Mouse (Mus musculus): ENCODE data around the gene Tmem130.
"Not testable (repeated sequence)": the region's sequence is repeated elsewhere in the genome, so short reads cannot be mapped to it uniquely, and the experiment has no call there.

The Tmem130 gene

GRCm38 (mm10) chr5:144761161-144761868 lies at the start of gene Tmem130:
Gene Tmem130, minus strand, starts transcription at chr5:144761818.
- DNase-seq (ENCODE audit: low read depth, low spot score), result peak; percentile 11
- Histone ChIP-seq H3K36me3 (ENCODE audit: control insufficient read depth, insufficient read depth, low read length, poor library complexity, severe bottlenecking) (no peaks in the 10 kb centered on the region), H3K27me3 (ENCODE audit: control insufficient read depth, insufficient read depth, low read length, poor library complexity, severe bottlenecking) (no peaks in the 10 kb centered on the region)

GRCm38 (mm10) chr5:144806931-144807330 lies 45.3 kb upstream of the Tmem130 start:
- Histone ChIP-seq H3K27me3 (ENCODE audit: control insufficient read depth, insufficient read depth, low read length, poor library complexity, severe bottlenecking) (no peaks in the 10 kb centered on the region), H3K36me3 (ENCODE audit: control insufficient read depth, insufficient read depth, low read length, poor library complexity, severe bottlenecking) (peaks cover 9% of the 10 kb centered on the region)
- no peak for DNase-seq (ENCODE audit: low read depth, low spot score)

- Histone ChIP-seq H3K36me3 (ENCODE audit: control insufficient read depth, insufficient read depth, low read length, poor library complexity, severe bottlenecking) (peaks cover 24% of the 10 kb centered on the region), H3K27me3 (ENCODE audit: control insufficient read depth, insufficient read depth, low read length, poor library complexity, severe bottlenecking) (no peaks in the 10 kb centered on the region)
- DNase-seq (ENCODE audit: low read depth, low spot score), result no peak
These were observed 42.6 kb upstream of the Tmem130 start for GRCm38 (mm10) chr5:144804181-144804580.

GRCm38 (mm10) chr5:144803066-144803465 lies 41.4 kb upstream of the Tmem130 start:
- Histone ChIP-seq H3K27me3 (ENCODE audit: control insufficient read depth, insufficient read depth, low read length, poor library complexity, severe bottlenecking) (no peaks in the 10 kb centered on the region), H3K36me3 (ENCODE audit: control insufficient read depth, insufficient read depth, low read length, poor library complexity, severe bottlenecking) (peaks cover 29% of the 10 kb centered on the region)
- DNase-seq (ENCODE audit: low read depth, low spot score), result no peak

- H3K27me3 ChIP-seq (ENCODE audit: control insufficient read depth, insufficient read depth, low read length, poor library complexity, severe bottlenecking), result no peaks in the 10 kb centered on the region
- no peak for DNase-seq (ENCODE audit: low read depth, low spot score)
- peaks cover 39% of the 10 kb centered on the region for H3K36me3 ChIP-seq (ENCODE audit: control insufficient read depth, insufficient read depth, low read length, poor library complexity, severe bottlenecking)
These were observed 35.5 kb upstream of the Tmem130 start for GRCm38 (mm10) chr5:144797116-144797515.

GRCm38 (mm10) chr5:144794687-144795086 lies 33.1 kb upstream of the Tmem130 start:
- H3K36me3 ChIP-seq (ENCODE audit: control insufficient read depth, insufficient read depth, low read length, poor library complexity, severe bottlenecking), result peaks cover 36% of the 10 kb centered on the region
- H3K27me3 ChIP-seq (ENCODE audit: control insufficient read depth, insufficient read depth, low read length, poor library complexity, severe bottlenecking), result no peaks in the 10 kb centered on the region
- DNase-seq (ENCODE audit: low read depth, low spot score), result peak; percentile 38

- H3K27me3 ChIP-seq (ENCODE audit: control insufficient read depth, insufficient read depth, low read length, poor library complexity, severe bottlenecking), result no peaks in the 10 kb centered on the region
- DNase-seq (ENCODE audit: low read depth, low spot score), result no peak
These were observed 31.8 kb upstream of the Tmem130 start for GRCm38 (mm10) chr5:144793374-144793773.

GRCm38 (mm10) chr5:144786464-144786863 lies 24.8 kb upstream of the Tmem130 start:
- Histone ChIP-seq H3K27me3 (ENCODE audit: control insufficient read depth, insufficient read depth, low read length, poor library complexity, severe bottlenecking) (no peaks in the 10 kb centered on the region), H3K36me3 (ENCODE audit: control insufficient read depth, insufficient read depth, low read length, poor library complexity, severe bottlenecking) (peaks cover 23% of the 10 kb centered on the region)
- no peak for DNase-seq (ENCODE audit: low read depth, low spot score)

More at GRCm38 (mm10) chr5:144793374-144793773, 31.8 kb upstream of the Tmem130 start:
- H3K36me3 ChIP-seq (ENCODE audit: control insufficient read depth, insufficient read depth, low read length, poor library complexity, severe bottlenecking), result peaks cover 36% of the 10 kb centered on the region

- Histone ChIP-seq H3K27me3 (ENCODE audit: control insufficient read depth, insufficient read depth, low read length, poor library complexity, severe bottlenecking) (no peaks in the 10 kb centered on the region), H3K36me3 (ENCODE audit: control insufficient read depth, insufficient read depth, low read length, poor library complexity, severe bottlenecking) (peaks cover 10% of the 10 kb centered on the region)
- DNase-seq (ENCODE audit: low read depth, low spot score), result no peak
These were observed 19.0 kb upstream of the Tmem130 start for GRCm38 (mm10) chr5:144780654-144781053.

GRCm38 (mm10) chr5:144773231-144773630 lies 11.6 kb upstream of the Tmem130 start:
- no peaks in the 10 kb centered on the region for H3K27me3 ChIP-seq (ENCODE audit: control insufficient read depth, insufficient read depth, low read length, poor library complexity, severe bottlenecking)
- no peak for DNase-seq (ENCODE audit: low read depth, low spot score)
- peaks cover 3% of the 10 kb centered on the region for H3K36me3 ChIP-seq (ENCODE audit: control insufficient read depth, insufficient read depth, low read length, poor library complexity, severe bottlenecking)

- no peaks in the 10 kb centered on the region for H3K27me3 ChIP-seq (ENCODE audit: control insufficient read depth, insufficient read depth, low read length, poor library complexity, severe bottlenecking)
- no peaks in the 10 kb centered on the region; the same call in 1 of the 2 replicates for H3K36me3 ChIP-seq (ENCODE audit: control insufficient read depth, insufficient read depth, low read length, poor library complexity, severe bottlenecking)
- no peak for DNase-seq (ENCODE audit: low read depth, low spot score)
These were observed 7.5 kb upstream of the Tmem130 start for GRCm38 (mm10) chr5:144769067-144769482.

GRCm38 (mm10) chr5:144767911-144768841 lies 6.6 kb upstream of the Tmem130 start:
- no peaks in the 10 kb centered on the region for H3K27me3 ChIP-seq (ENCODE audit: control insufficient read depth, insufficient read depth, low read length, poor library complexity, severe bottlenecking)
- peak; percentile 95 for DNase-seq (ENCODE audit: low read depth, low spot score)
- no peaks in the 10 kb centered on the region; the same call in 1 of the 2 replicates for H3K36me3 ChIP-seq (ENCODE audit: control insufficient read depth, insufficient read depth, low read length, poor library complexity, severe bottlenecking)

- H3K36me3 ChIP-seq (ENCODE audit: control insufficient read depth, insufficient read depth, low read length, poor library complexity, severe bottlenecking); H3K27me3 ChIP-seq (ENCODE audit: control insufficient read depth, insufficient read depth, low read length, poor library complexity, severe bottlenecking): not testable (repeated sequence)
- peak; percentile 11 for DNase-seq (ENCODE audit: low read depth, low spot score)
These were observed 5.6 kb upstream of the Tmem130 start, which contains the start of gene Trrap for GRCm38 (mm10) chr5:144767106-144767798. Gene Trrap, plus strand, starts transcription at chr5:144767732.

- DNase-seq (ENCODE audit: low read depth, low spot score), result no peak
- Histone ChIP-seq H3K36me3 (ENCODE audit: control insufficient read depth, insufficient read depth, low read length, poor library complexity, severe bottlenecking) (no peaks in the 10 kb centered on the region), H3K27me3 (ENCODE audit: control insufficient read depth, insufficient read depth, low read length, poor library complexity, severe bottlenecking) (no peaks in the 10 kb centered on the region)
These were observed 5.0 kb upstream of the Tmem130 start for GRCm38 (mm10) chr5:144766646-144767045.
